In the genomic region with DNA sequence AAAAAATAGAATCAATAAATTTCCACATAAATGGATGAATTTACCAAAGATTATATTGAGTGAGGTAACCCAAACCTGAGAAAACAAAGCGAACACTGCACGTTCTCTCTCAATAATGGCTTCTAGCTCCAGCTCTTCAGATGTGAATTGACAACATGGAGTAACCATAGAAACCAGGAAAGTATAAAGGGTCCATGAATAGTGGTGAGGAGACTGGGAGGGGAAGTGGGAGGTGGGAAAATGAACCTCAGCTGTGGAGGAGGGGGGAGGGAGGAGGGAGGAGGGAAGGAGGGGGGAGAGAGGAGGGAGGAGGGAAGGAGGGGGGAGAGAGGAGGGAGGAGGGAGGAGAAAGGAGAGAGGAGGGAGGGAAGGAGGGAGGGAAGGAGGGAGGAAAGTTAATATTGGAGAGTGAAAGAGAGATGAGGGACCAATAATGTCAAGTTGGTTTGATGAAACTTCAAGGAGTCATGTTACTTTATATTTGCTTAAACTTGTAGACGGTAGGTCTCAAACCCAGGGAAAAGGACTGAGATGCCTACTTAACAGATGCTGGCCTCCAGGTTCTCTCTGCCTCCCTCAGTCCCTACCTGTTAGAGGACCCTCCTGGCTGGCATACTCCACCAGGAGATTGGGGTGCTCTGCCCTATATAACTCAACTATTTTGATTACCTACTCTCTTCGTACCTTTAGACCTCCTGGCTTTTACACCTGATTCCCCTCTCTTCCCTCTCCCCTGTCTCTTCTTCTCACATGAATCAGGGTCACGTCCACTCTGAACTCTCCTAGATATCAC, we compare ENCODE assay signal across 15 mouse cellular contexts.
DNase-seq lines count a peak whose midpoint lies in the region; ATAC-seq and TF ChIP-seq lines count a peak whose summit lies in the region.
"Had no signal": no experiment of that assay in that cellular context is flagged by ENCODE, and none has a peak within 500 bp of the region (broad histone marks: within the 10 kb centered on the region; RNA-seq: fewer than 3 reads in every experiment).

No protein-coding gene starts in this region.

- ATAC-seq in embryonic facial prominence, embryonic 11.5 days (replicated peaks; ENCODE audit: insufficient number of reproducible peaks, low FRiP score, low TSS enrichment, low read depth) = peak; percentile 85; the same call in 1 of the 2 replicates
- peak; percentile 85 for ATAC-seq in forebrain, embryonic 14.5 days
- peak; percentile 81 for ATAC-seq in hindbrain, embryonic 16.5 days
- ATAC-seq in midbrain, postnatal 0 days (ENCODE audit: low FRiP score) = peak; percentile 78; the same call in 1 of the 2 replicates

- no peak overlapping the region for H3K4me3 ChIP-seq in embryonic facial prominence, embryonic 11.5 days (ENCODE audit: low read depth, low read length)
- H3K4me3 ChIP-seq in embryonic facial prominence, embryonic 10.5 days = no peak overlapping the region
- H3K4me3 ChIP-seq in forebrain, embryonic 14.5 days (ENCODE audit: low read depth, low read length) = no peak overlapping the region
- H3K4me3 ChIP-seq in hindbrain, embryonic 16.5 days (ENCODE audit: low read length) = no peak overlapping the region
- H3K4me3 ChIP-seq in midbrain, postnatal 0 days (ENCODE audit: low read depth, low read length) = no peak overlapping the region

- no peaks in the 10 kb centered on the region for H3K27me3 ChIP-seq in embryonic facial prominence, embryonic 11.5 days (ENCODE audit: control insufficient read depth, insufficient read depth, low read length)
- no peaks in the 10 kb centered on the region for H3K27me3 ChIP-seq in embryonic facial prominence, embryonic 10.5 days (replicated peaks; ENCODE audit: low read depth, poor library complexity, severe bottlenecking)
- no peaks in the 10 kb centered on the region for H3K27me3 ChIP-seq in forebrain, embryonic 14.5 days (replicated peaks; ENCODE audit: control insufficient read depth, insufficient read depth, low read length)
- no peaks in the 10 kb centered on the region for H3K27me3 ChIP-seq in hindbrain, embryonic 16.5 days (replicated peaks; ENCODE audit: control insufficient read depth, insufficient read depth, low read length)
- H3K27me3 ChIP-seq in midbrain, postnatal 0 days (ENCODE audit: insufficient read depth, low read length) = no peaks in the 10 kb centered on the region
- H3K27me3 ChIP-seq: CH12.LX had no signal

- H3K36me3 ChIP-seq in embryonic facial prominence, embryonic 11.5 days (replicated peaks; ENCODE audit: control insufficient read depth, insufficient read depth, low read depth, low read length) = no peaks in the 10 kb centered on the region
- H3K36me3 ChIP-seq in embryonic facial prominence, embryonic 10.5 days (replicated peaks) = no peaks in the 10 kb centered on the region
- no peaks in the 10 kb centered on the region for H3K36me3 ChIP-seq in forebrain, embryonic 14.5 days (ENCODE audit: control insufficient read depth, insufficient read depth, low read length)
- no peaks in the 10 kb centered on the region for H3K36me3 ChIP-seq in hindbrain, embryonic 16.5 days (ENCODE audit: control insufficient read depth, insufficient read depth, low read length)
- no peaks in the 10 kb centered on the region for H3K36me3 ChIP-seq in midbrain, postnatal 0 days (ENCODE audit: insufficient read depth, low read length)

- 72% methylated on average over 5 of the region's 5 CpGs for WGBS in embryonic facial prominence, embryonic 11.5 days
- WGBS in embryonic facial prominence, embryonic 10.5 days = 77% methylated on average over 5 of the region's 5 CpGs
- WGBS in forebrain, embryonic 14.5 days = 55% methylated on average over 5 of the region's 5 CpGs
- WGBS in hindbrain, embryonic 16.5 days = 54% methylated on average over 5 of the region's 5 CpGs
- 62% methylated on average over 5 of the region's 5 CpGs for WGBS in midbrain, postnatal 0 days

- no peak overlapping the region for H3K27ac ChIP-seq in embryonic facial prominence, embryonic 11.5 days (replicated peaks; ENCODE audit: low read depth, low read length)
- no peak overlapping the region for H3K27ac ChIP-seq in embryonic facial prominence, embryonic 10.5 days (replicated peaks)
- no peak overlapping the region for H3K27ac ChIP-seq in forebrain, embryonic 14.5 days (ENCODE audit: low read depth, low read length)
- H3K27ac ChIP-seq in hindbrain, embryonic 16.5 days (ENCODE audit: low read depth, low read length) = no peak overlapping the region
- H3K27ac ChIP-seq in midbrain, postnatal 0 days (ENCODE audit: low read depth, low read length) = no peak overlapping the region

- H3K4me1 ChIP-seq in embryonic facial prominence, embryonic 11.5 days (ENCODE audit: control insufficient read depth, insufficient read depth, low read length) = no peaks in the 10 kb centered on the region
- H3K4me1 ChIP-seq in embryonic facial prominence, embryonic 10.5 days = peaks cover 11% of the 10 kb centered on the region
- no peaks in the 10 kb centered on the region for H3K4me1 ChIP-seq in forebrain, embryonic 14.5 days (ENCODE audit: control insufficient read depth, insufficient read depth, low read length)
- no peaks in the 10 kb centered on the region for H3K4me1 ChIP-seq in hindbrain, embryonic 16.5 days (ENCODE audit: control insufficient read depth, insufficient read depth, low read depth, low read length)
- H3K4me1 ChIP-seq in midbrain, postnatal 0 days (ENCODE audit: insufficient read depth, low read length) = no peaks in the 10 kb centered on the region

- no peak overlapping the region for H3K4me2 ChIP-seq in embryonic facial prominence, embryonic 11.5 days (ENCODE audit: low read depth, low read length)
- H3K4me2 ChIP-seq in forebrain, embryonic 14.5 days (ENCODE audit: low read length) = no peak overlapping the region
- no peak overlapping the region for H3K4me2 ChIP-seq in hindbrain, embryonic 16.5 days (ENCODE audit: low read length)
- H3K4me2 ChIP-seq in midbrain, postnatal 0 days (ENCODE audit: low read depth, low read length, poor library complexity, severe bottlenecking) = no peak overlapping the region

- no peaks in the 10 kb centered on the region for H3K9me3 ChIP-seq in embryonic facial prominence, embryonic 11.5 days (replicated peaks; ENCODE audit: control insufficient read depth, low read length)
- H3K9me3 ChIP-seq in embryonic facial prominence, embryonic 10.5 days = no peaks in the 10 kb centered on the region
- H3K9me3 ChIP-seq in forebrain, embryonic 14.5 days (replicated peaks; ENCODE audit: control insufficient read depth, low read length) = no peaks in the 10 kb centered on the region
- H3K9me3 ChIP-seq in hindbrain, embryonic 16.5 days (ENCODE audit: control insufficient read depth, low read length) = no peaks in the 10 kb centered on the region
- no peaks in the 10 kb centered on the region for H3K9me3 ChIP-seq in midbrain, postnatal 0 days (ENCODE audit: low read length)

- H3K9ac ChIP-seq in embryonic facial prominence, embryonic 11.5 days (replicated peaks; ENCODE audit: low read length) = no peak overlapping the region
- no peak overlapping the region for H3K9ac ChIP-seq in forebrain, embryonic 14.5 days (ENCODE audit: low read length)
- no peak overlapping the region for H3K9ac ChIP-seq in hindbrain, embryonic 16.5 days (ENCODE audit: low read depth, low read length)
- H3K9ac ChIP-seq in midbrain, postnatal 0 days (replicated peaks; ENCODE audit: low read length, poor library complexity, severe bottlenecking) = no peak overlapping the region

- no peak for TF ChIP-seq CTCF in midbrain, postnatal 0 days (IDR thresholded peaks at IDR 0.05)

- peak; percentile 43 for DNase-seq in embryonic facial prominence, embryonic 11.5 days (ENCODE audit: low spot score)
- DNase-seq in embryonic facial prominence, embryonic 10.5 days (ENCODE audit: low spot score) = no peak
- DNase-seq in forebrain, embryonic 14.5 days (ENCODE audit: low spot score) = peak; percentile 68
- DNase-seq in midbrain, postnatal 0 days (ENCODE audit: low spot score) = peak; percentile 30
- DNase-seq in urinary bladder, postnatal 14 days (ENCODE audit: low spot score) = no peak
- no peak for DNase-seq in lung, postnatal 25 days (ENCODE audit: low spot score)
- DNase-seq in heart, adult 18-20 months = no peak
- DNase-seq: adrenal gland, adult 2 months; cerebellum, adult 2 months; gastrocnemius, postnatal 10 days; kidney, adult 2 months; kidney, postnatal 4 days; lung, postnatal 4 days had no signal

Comparison
In these comparisons a context has a peak if more than half of its experiments do, and no peak if none do; other contexts are left out.
1. DNase-seq: peak in embryonic facial prominence, embryonic 11.5 days (single experiment), forebrain, embryonic 14.5 days (single experiment) and midbrain, postnatal 0 days (single experiment); none in embryonic facial prominence, embryonic 10.5 days (single experiment), urinary bladder, postnatal 14 days (single experiment), lung, postnatal 25 days (single experiment) and heart, adult 18-20 months (0 of 2).
2. Peak in every context shown above with its lines, with median percentiles within 50 percentile points of each other: ATAC-seq.